Mouse (Mus musculus) brain, embryonic 14.5 days (tissue): ENCODE data around the gene Baz2a. TPM values are rescaled to one million over a fixed set of nuclear protein-coding genes. Genes with fewer than 3 reads are reported as not detected.
A peak's percentile ranks its signal among the peaks of the same experiment; 100 is the strongest.

ENCODE experiments used
- DNase-seq: peaks from one replicate; pipeline ENCODE4 v3.0.0-alpha.2; 2011; ENCODE audit warnings: low read depth
- CTCF ChIP-seq: fragments of 200-500 bp; IDR thresholded peaks from 2 replicates; pipeline ENCODE4 v1.5.1; 2012; ENCODE audit warnings: inconsistent platforms, mild to moderate bottlenecking, moderate library complexity, borderline replicate concordance; ENCODE audit not compliant: insufficient read depth, insufficient read length; ENCODE audit errors: extremely low read depth
- POLR2A ChIP-seq: fragments of 200-500 bp; IDR thresholded peaks from 2 replicates; pipeline ENCODE4 v1.6.1; 2012; ENCODE audit warnings: mild to moderate bottlenecking, inconsistent platforms, borderline replicate concordance; ENCODE audit not compliant: poor library complexity, insufficient read depth, insufficient read length, severe bottlenecking; ENCODE audit errors: extremely low read depth
- polyA plus RNA-seq: library from polyadenylated mRNA; depleted of rRNA; stranded (reverse); fragments of >200 nt; gene quantifications from 2 replicates; pipeline ENCODE4 v1.2.3, GENCODE M21; 2012

Baz2a gene
- polyA plus RNA-seq, 1 experiment: 33.1 TPM

GRCm38 (mm10) chr10:128095003-128095636 lies 3.7 kb downstream of the Baz2a start:
- no peak for TF ChIP-seq CTCF
- no peak for TF ChIP-seq POLR2A
- no peak for DNase-seq

GRCm38 (mm10) chr10:128096313-128096692 lies 4.9 kb downstream of the Baz2a start:
- no peak for DNase-seq
- TF ChIP-seq POLR2A: no peak
- no peak for TF ChIP-seq CTCF

- TF ChIP-seq POLR2A (peak; percentile 24; the same call in 1 of the 2 replicates), CTCF (peak; percentile 31; the same call in 1 of the 2 replicates)
- DNase-seq: peak; percentile 96
Observed at GRCm38 (mm10) chr10:128096693-128097586, 5.6 kb downstream of the Baz2a start.

GRCm38 (mm10) chr10:128097587-128097971 lies 6.2 kb downstream of the Baz2a start:
- TF ChIP-seq CTCF (no peak), POLR2A (no peak)
- DNase-seq: peak; percentile 79

GRCm38 (mm10) chr10:128110103-128110761 lies 18.9 kb downstream of the Baz2a start:
- TF ChIP-seq POLR2A (no peak), CTCF (no peak)
- DNase-seq: no peak

- no peak for DNase-seq
- TF ChIP-seq POLR2A (no peak), CTCF (no peak)
Observed at GRCm38 (mm10) chr10:128111227-128111626, 19.9 kb downstream of the Baz2a start.

- TF ChIP-seq CTCF (no peak), POLR2A (no peak)
- no peak for DNase-seq
Observed at GRCm38 (mm10) chr10:128123833-128124232, 32.5 kb downstream of the Baz2a start.

GRCm38 (mm10) chr10:128124831-128125230 lies 33.5 kb downstream of the Baz2a start:
- DNase-seq: no peak
- no peak for TF ChIP-seq POLR2A
- TF ChIP-seq CTCF: no peak

GRCm38 (mm10) chr10:128125951-128126350 lies 34.6 kb downstream of the Baz2a start:
- DNase-seq: no peak
- TF ChIP-seq CTCF (no peak), POLR2A (no peak)

- no peak for TF ChIP-seq CTCF
- no peak for TF ChIP-seq POLR2A
- no peak for DNase-seq
Observed at GRCm38 (mm10) chr10:128127497-128127896, 36.1 kb downstream of the Baz2a start.

- DNase-seq: no peak
- no peak for TF ChIP-seq POLR2A
Observed at GRCm38 (mm10) chr10:128128143-128128542, 36.8 kb downstream of the Baz2a start.

GRCm38 (mm10) chr10:128131297-128131696 lies 39.9 kb downstream of the Baz2a start:
- no peak for TF ChIP-seq POLR2A
- TF ChIP-seq CTCF: no peak
- no peak for DNase-seq

- peak; percentile 4 for DNase-seq
- TF ChIP-seq POLR2A: no peak
- TF ChIP-seq CTCF: no peak
Observed at GRCm38 (mm10) chr10:128131812-128132211, 40.4 kb downstream of the Baz2a start.
